Mouse (Mus musculus): ENCODE results near the gene Zfp385c. TPM values are rescaled to one million over a fixed set of nuclear protein-coding genes. Genes with fewer than 3 reads are reported as not detected.
"Not testable (repeated sequence)": the region's sequence is repeated elsewhere in the genome, so short reads cannot be mapped to it uniquely, and the experiment has no call there.

Gene Zfp385c
- total and polyA plus RNA-seq, 2 experiments from 2014 or later: 0.53 to 2.5 TPM

DNA sequence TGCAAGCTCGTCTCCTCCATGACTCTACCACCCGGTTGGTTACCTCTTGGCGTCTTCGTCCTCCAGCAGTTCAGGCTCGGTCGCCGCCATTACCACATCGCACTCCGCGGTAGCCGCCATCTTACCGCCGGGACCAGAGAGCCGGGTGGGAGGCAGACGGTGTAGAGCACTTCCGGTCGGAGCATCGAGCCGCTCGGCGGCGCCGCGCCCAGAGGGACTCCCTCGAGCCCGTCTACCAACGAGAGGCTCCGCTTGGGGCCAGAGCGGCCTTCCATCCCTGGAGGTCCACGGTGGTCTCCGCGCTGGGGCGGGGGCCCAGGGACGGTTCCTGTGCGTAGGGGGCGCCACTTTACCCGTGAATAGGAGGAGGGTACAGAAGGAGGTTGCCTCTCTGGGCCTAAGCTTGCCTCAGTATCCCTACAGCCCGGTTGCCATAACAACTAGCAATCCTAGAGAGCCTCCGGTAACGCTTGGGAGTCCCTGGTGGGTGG, 72.7 kb downstream of the Zfp385c start:
- Histone ChIP-seq H3K4me3 (ENCODE audit: low read depth, low read length) (peak overlapping the region; percentile 94), H3K4me2 (ENCODE audit: low read depth, low read length, poor library complexity, severe bottlenecking) (peak overlapping the region; percentile 83), H3K27me3 (ENCODE audit: insufficient read depth, low read length) (no peaks in the 10 kb centered on the region), H3K4me1 (ENCODE audit: insufficient read depth, low read length) (peaks cover 4% of the 10 kb centered on the region), H3K36me3 (ENCODE audit: insufficient read depth, low read length) (no peaks in the 10 kb centered on the region), H3K27ac (ENCODE audit: low read depth, low read length) (peak overlapping the region; percentile 95), H3K9ac (replicated peaks; ENCODE audit: low read length, poor library complexity, severe bottlenecking) (peak overlapping the region; percentile 93), H3K9me3 (ENCODE audit: low read length) (no peaks in the 10 kb centered on the region)
- peak; percentile 78 for TF ChIP-seq CTCF (IDR thresholded peaks at IDR 0.05)
- ATAC-seq (ENCODE audit: low FRiP score) (peak; percentile 96), DNase-seq (ENCODE audit: low spot score) (peak; percentile 99)
- 0% methylated on average over 40 of the region's 40 CpGs for WGBS

GRCm38 (mm10) chr11:100618761-100619484, 73.3 kb downstream of the Zfp385c start, which contains the start of gene Nkiras2:
TSS of gene Nkiras2 (plus strand) at chr11:100619244.
- ATAC-seq (ENCODE audit: low FRiP score) (peak; percentile 55), DNase-seq (ENCODE audit: low spot score) (peak; percentile 75)
- no peak for TF ChIP-seq CTCF (IDR thresholded peaks at IDR 0.05)
- Histone ChIP-seq H3K4me3 (ENCODE audit: low read depth, low read length) (peak within 1 kb of the TSS; percentile 94), H3K4me2 (ENCODE audit: low read depth, low read length, poor library complexity, severe bottlenecking) (peak within 1 kb of the TSS; percentile 83), H3K36me3 (ENCODE audit: insufficient read depth, low read length) (no peaks in the 10 kb centered on the region), H3K9ac (replicated peaks; ENCODE audit: low read length, poor library complexity, severe bottlenecking) (peak within 1 kb of the TSS; percentile 93), H3K27ac (ENCODE audit: low read depth, low read length) (peak within 1 kb of the TSS; percentile 95), H3K9me3 (ENCODE audit: low read length) (no peaks in the 10 kb centered on the region), H3K27me3 (ENCODE audit: insufficient read depth, low read length) (no peaks in the 10 kb centered on the region), H3K4me1 (ENCODE audit: insufficient read depth, low read length) (peaks cover 4% of the 10 kb centered on the region)
- WGBS: under 1% methylated on average over 36 of the region's 36 CpGs

- Histone ChIP-seq H3K4me3 (ENCODE audit: low read depth, low read length) (no peak overlapping the region), H3K27me3 (ENCODE audit: insufficient read depth, low read length) (no peaks in the 10 kb centered on the region), H3K4me1 (ENCODE audit: insufficient read depth, low read length) (peaks cover 4% of the 10 kb centered on the region), H3K27ac (ENCODE audit: low read depth, low read length) (no peak overlapping the region), H3K4me2 (ENCODE audit: low read depth, low read length, poor library complexity, severe bottlenecking) (no peak overlapping the region), H3K9me3 (ENCODE audit: low read length) (no peaks in the 10 kb centered on the region), H3K36me3 (ENCODE audit: insufficient read depth, low read length) (no peaks in the 10 kb centered on the region), H3K9ac (replicated peaks; ENCODE audit: low read length, poor library complexity, severe bottlenecking) (no peak overlapping the region)
- no peak for ATAC-seq (ENCODE audit: low FRiP score)
- WGBS: 89% methylated on average over 4 of the region's 4 CpGs
- TF ChIP-seq CTCF (IDR thresholded peaks at IDR 0.05): no peak
- no peak for DNase-seq (ENCODE audit: low spot score)
These were observed 74.8 kb downstream of the Zfp385c start for GRCm38 (mm10) chr11:100617480-100617879.

GRCm38 (mm10) chr11:100616836-100617235, 75.4 kb downstream of the Zfp385c start:
- not testable (repeated sequence) for H3K36me3 ChIP-seq (ENCODE audit: insufficient read depth, low read length); H3K4me1 ChIP-seq (ENCODE audit: insufficient read depth, low read length); H3K4me2 ChIP-seq (ENCODE audit: low read depth, low read length, poor library complexity, severe bottlenecking); ATAC-seq (ENCODE audit: low FRiP score); H3K27ac ChIP-seq (ENCODE audit: low read depth, low read length); DNase-seq (ENCODE audit: low spot score); H3K9me3 ChIP-seq (ENCODE audit: low read length); H3K27me3 ChIP-seq (ENCODE audit: insufficient read depth, low read length); H3K9ac ChIP-seq (replicated peaks; ENCODE audit: low read length, poor library complexity, severe bottlenecking); H3K4me3 ChIP-seq (ENCODE audit: low read depth, low read length)
- WGBS: 92% methylated on average over 7 of the region's 7 CpGs

DNA sequence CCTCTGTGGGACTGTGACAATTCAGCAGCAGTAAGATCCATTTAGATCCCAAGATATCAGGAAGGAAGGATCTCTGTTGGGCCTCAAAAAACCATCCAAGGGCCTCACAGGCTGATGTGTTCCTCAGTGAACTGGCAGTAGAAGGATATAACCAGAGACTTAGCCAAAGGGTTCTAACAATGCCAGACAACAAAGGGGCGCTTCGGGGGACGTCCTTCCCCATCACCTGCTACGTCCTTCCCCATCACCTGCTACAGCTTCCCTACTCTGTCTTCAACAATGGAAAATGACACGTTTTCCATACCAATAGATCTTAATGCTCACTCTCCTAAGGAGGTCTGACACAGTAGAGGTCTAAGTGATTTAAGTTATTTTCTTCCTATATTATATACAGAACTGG, 75.9 kb downstream of the Zfp385c start:
- Histone ChIP-seq H3K9ac (replicated peaks; ENCODE audit: low read length, poor library complexity, severe bottlenecking) (no peak overlapping the region), H3K27ac (ENCODE audit: low read depth, low read length) (no peak overlapping the region), H3K9me3 (ENCODE audit: low read length) (no peaks in the 10 kb centered on the region), H3K4me1 (ENCODE audit: insufficient read depth, low read length) (peaks cover 4% of the 10 kb centered on the region), H3K4me3 (ENCODE audit: low read depth, low read length) (no peak overlapping the region), H3K36me3 (ENCODE audit: insufficient read depth, low read length) (no peaks in the 10 kb centered on the region), H3K27me3 (ENCODE audit: insufficient read depth, low read length) (no peaks in the 10 kb centered on the region), H3K4me2 (ENCODE audit: low read depth, low read length, poor library complexity, severe bottlenecking) (no peak overlapping the region)
- TF ChIP-seq CTCF (IDR thresholded peaks at IDR 0.05): no peak
- ATAC-seq (ENCODE audit: low FRiP score) (no peak), DNase-seq (ENCODE audit: low spot score) (no peak)
- WGBS: 83% methylated on average over 5 of the region's 5 CpGs

GRCm38 (mm10) chr11:100613241-100613640, 79.0 kb downstream of the Zfp385c start:
- H3K36me3 ChIP-seq (ENCODE audit: insufficient read depth, low read length): no peaks in the 10 kb centered on the region
- no peak overlapping the region for H3K4me3 ChIP-seq (ENCODE audit: low read depth, low read length)
- WGBS: 79% methylated on average over 3 of the region's 3 CpGs
- H3K27me3 ChIP-seq (ENCODE audit: insufficient read depth, low read length): no peaks in the 10 kb centered on the region
- H3K9ac ChIP-seq (replicated peaks; ENCODE audit: low read length, poor library complexity, severe bottlenecking): no peak overlapping the region
- no peak for TF ChIP-seq CTCF (IDR thresholded peaks at IDR 0.05)
- no peak overlapping the region for H3K4me2 ChIP-seq (ENCODE audit: low read depth, low read length, poor library complexity, severe bottlenecking)
- ATAC-seq (ENCODE audit: low FRiP score) (no peak), DNase-seq (ENCODE audit: low spot score) (peak; percentile 73)
- H3K4me1 ChIP-seq (ENCODE audit: insufficient read depth, low read length): peaks cover 4% of the 10 kb centered on the region
- H3K27ac ChIP-seq (ENCODE audit: low read depth, low read length): no peak overlapping the region
- no peaks in the 10 kb centered on the region for H3K9me3 ChIP-seq (ENCODE audit: low read length)

All from midbrain, postnatal 0 days (tissue).